In genomic region chr5:36225855-36226254, GRCm38 (mm10) we compare ENCODE assay signal across 11 mouse cellular contexts. TPM values are rescaled to one million over a fixed set of nuclear protein-coding genes. Genes with fewer than 3 reads are reported as not detected.
DNase-seq lines count a peak whose midpoint lies in the region; ATAC-seq and TF ChIP-seq lines count a peak whose summit lies in the region.
"Had no signal": no experiment of that assay in that cellular context is flagged by ENCODE, and none has a peak within 500 bp of the region (broad histone marks: within the 10 kb centered on the region; RNA-seq: fewer than 3 reads in every experiment).

No protein-coding gene starts in this region.

- no peaks in the 10 kb centered on the region for H3K36me3 ChIP-seq in intestine, postnatal 0 days (ENCODE audit: control insufficient read depth, insufficient read depth)
- no peaks in the 10 kb centered on the region for H3K36me3 ChIP-seq in small intestine, adult 2 months (ENCODE audit: control insufficient read depth, insufficient read depth, low read length)

- no peak overlapping the region for H3K4me2 ChIP-seq in intestine, postnatal 0 days (replicated peaks; ENCODE audit: low read depth)
- H3K4me2 ChIP-seq: liver, embryonic 11.5 days had no signal

- no peaks in the 10 kb centered on the region for H3K27me3 ChIP-seq in intestine, postnatal 0 days (replicated peaks; ENCODE audit: control insufficient read depth, insufficient read depth, low read length)
- no peaks in the 10 kb centered on the region for H3K27me3 ChIP-seq in small intestine, adult 2 months (ENCODE audit: control insufficient read depth, insufficient read depth, low read length)

- no peaks in the 10 kb centered on the region for H3K4me1 ChIP-seq in intestine, postnatal 0 days (replicated peaks; ENCODE audit: control insufficient read depth, insufficient read depth, low read length)
- H3K4me1 ChIP-seq in small intestine, adult 2 months (ENCODE audit: control insufficient read depth, insufficient read depth, insufficient read length, low read length): no peaks in the 10 kb centered on the region

- H3K9ac ChIP-seq in intestine, postnatal 0 days (ENCODE audit: low read depth, low read length): no peak overlapping the region

- H3K9me3 ChIP-seq in intestine, postnatal 0 days (ENCODE audit: control insufficient read depth): no peaks in the 10 kb centered on the region

- H3K4me3 ChIP-seq in layer of hippocampus, adult 2 months: no peak overlapping the region
- no peak overlapping the region for H3K4me3 ChIP-seq in intestine, postnatal 0 days (ENCODE audit: low read depth, low read length)
- H3K4me3 ChIP-seq in small intestine, adult 2 months (ENCODE audit: low read depth, low read length): no peak overlapping the region

- WGBS in intestine, postnatal 0 days: 72% methylated on average over 7 of the region's 7 CpGs
- 82% methylated on average over 7 of the region's 7 CpGs for WGBS in small intestine, adult 2 months

- DNase-seq in frontal cortex, postnatal 14 days (ENCODE audit: low spot score in 2 of 2): no peak
- DNase-seq in layer of hippocampus, adult 2 months (ENCODE audit: low spot score in 2 of 2): no peak
- DNase-seq in layer of hippocampus, postnatal 14 days (ENCODE audit: low spot score in 2 of 2): no peak
- DNase-seq in thymus, postnatal 36 days: no peak
- no peak for DNase-seq in adrenal gland, adult (ENCODE audit: inconsistent age in 2 of 2, low spot score in 1 of 2)
- DNase-seq: cerebellum, postnatal 25 days had no signal

- TF ChIP-seq POLR2A in small intestine, adult 2 months (IDR thresholded peaks at IDR 0.05; ENCODE audit: low read depth, low read length): no peak

- TF ChIP-seq CTCF in layer of hippocampus, adult 2 months (conservative IDR thresholded peaks at IDR 0.05): no peak
- no peak for TF ChIP-seq CTCF in intestine, postnatal 0 days (IDR thresholded peaks at IDR 0.05; ENCODE audit: low read depth)
- no peak for TF ChIP-seq CTCF in small intestine, adult 2 months (IDR thresholded peaks at IDR 0.05; ENCODE audit: extremely low read depth, insufficient read length, insufficient replicate concordance, low read depth, low read length)

- ATAC-seq in frontal cortex, adult (ENCODE audit: low TSS enrichment): peak; percentile 5; the same call in 1 of the 2 replicates
- no peak for ATAC-seq in intestine, postnatal 0 days

- peak overlapping the region; percentile 80 for H3K27ac ChIP-seq in layer of hippocampus, adult 2 months
- H3K27ac ChIP-seq in intestine, postnatal 0 days (ENCODE audit: low read depth, low read length): 0 out of 2 replicates have a peak overlapping the region, but pooled peaks have one; percentile 30
- peak overlapping the region; percentile 34; the same call in 1 of the 2 replicates for H3K27ac ChIP-seq in small intestine, adult 2 months (ENCODE audit: insufficient read depth, low read depth, low read length)

RNA-seq across cellular contexts. Expression of gene Psapl1, which starts 22.0 kb away (rescaled TPM):
- not detected for total RNA-seq in layer of hippocampus, adult 2 months (2021)
- total RNA-seq in layer of hippocampus, postnatal 14 days (2021): not detected
- 0.39 and 2.2 TPM in 2 replicates for polyA plus RNA-seq in intestine, postnatal 0 days (2015; fragmentation: Nextera tagmentation; extraction: Ambion mirVana)
- 0.16 and 44.2 TPM in 2 replicates for polyA plus RNA-seq in small intestine, adult 2 months (2012; rRNA removed)
- total RNA-seq: heart, postnatal 10 days had no signal

Comparison
In these comparisons a context has a peak if more than half of its experiments do, and no peak if none do; other contexts are left out.
1. H3K27ac ChIP-seq: peak in every context shown above with its lines; median percentile 80 in layer of hippocampus, adult 2 months; 34 in small intestine, adult 2 months; 30 in intestine, postnatal 0 days.